Mouse (Mus musculus): ENCODE data around the gene Spsb4.

The Spsb4 gene

DNA sequence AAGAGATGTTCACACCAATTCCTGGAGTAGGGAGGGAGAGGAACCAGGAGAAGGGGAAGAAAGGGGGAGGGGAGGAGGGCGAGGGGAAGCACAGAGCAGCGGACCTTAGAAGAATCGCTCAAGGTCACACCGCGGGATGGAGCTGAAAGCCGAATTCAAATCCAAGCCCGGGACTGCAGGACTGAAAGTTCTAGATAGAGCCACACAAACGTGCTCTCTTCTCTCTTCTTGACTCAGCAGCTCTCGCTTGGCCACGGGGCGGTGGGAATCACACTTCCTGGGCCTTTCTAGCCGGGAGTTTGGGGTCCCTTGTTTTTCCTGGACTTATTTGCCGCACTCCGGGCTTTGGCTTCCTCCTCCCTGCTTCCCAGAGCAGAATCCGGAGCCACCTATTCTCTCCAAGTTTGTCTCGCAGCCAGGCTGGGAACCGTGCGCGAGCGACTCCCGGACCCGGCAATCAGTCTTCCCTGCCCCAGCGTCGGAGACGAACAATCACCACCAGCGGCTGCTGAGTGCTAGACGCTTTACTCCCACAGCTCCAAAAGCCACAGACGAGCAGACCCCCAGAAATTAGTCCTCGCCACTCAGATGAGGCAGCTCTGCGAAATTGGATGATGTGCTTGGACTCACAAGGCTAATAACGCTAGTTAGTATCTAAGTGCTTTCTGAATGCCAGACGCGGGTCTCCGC is 1.4 kb downstream of the Spsb4 start:
- in situ Hi-C loops (cut with MboI; ENCODE audit: low sequenced_read_pairs), result no loop called here

DNA sequence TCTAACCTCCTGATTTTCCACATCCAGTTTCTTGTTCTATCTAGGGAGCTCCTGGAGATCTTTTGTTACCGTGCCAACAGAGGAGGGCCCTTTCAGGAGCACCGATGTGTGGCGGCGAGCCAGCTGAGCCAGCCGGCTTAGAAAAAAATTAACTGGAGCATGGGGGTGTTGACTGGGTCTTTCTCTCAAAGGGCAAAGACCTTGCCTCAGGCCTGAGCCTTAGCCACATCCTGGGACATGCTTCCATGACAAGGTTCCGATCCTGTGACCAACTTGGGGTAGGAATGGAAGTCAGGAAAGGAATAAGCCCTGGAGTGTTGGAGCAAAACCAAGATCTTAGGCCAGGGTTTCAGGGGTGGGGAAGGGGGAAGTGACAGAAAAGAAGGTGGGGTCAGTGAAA is 2.9 kb downstream of the Spsb4 start:
- in situ Hi-C loops (cut with MboI; ENCODE audit: low sequenced_read_pairs), result no loop called here

DNA sequence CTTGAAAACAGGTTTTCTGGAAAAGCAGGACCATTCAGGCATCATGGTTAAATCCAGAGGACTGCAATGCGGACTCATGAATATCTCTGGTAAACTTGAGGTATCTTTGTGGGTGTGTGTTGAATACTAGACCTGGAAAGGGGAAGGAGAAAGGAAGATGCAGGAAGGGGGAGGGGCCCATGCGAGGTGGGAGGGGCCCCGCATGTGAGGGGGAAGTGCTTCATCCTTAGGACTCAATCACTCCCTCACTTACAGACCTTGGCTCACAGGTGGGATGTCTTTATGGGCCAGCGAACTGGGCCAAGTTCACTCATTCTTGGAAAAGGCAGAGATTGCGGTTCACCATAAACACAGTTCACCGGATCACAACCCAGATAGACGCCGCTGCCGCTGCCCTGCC is 4.9 kb downstream of the Spsb4 start:
- in situ Hi-C loops (cut with MboI; ENCODE audit: low sequenced_read_pairs), result no loop called here

DNA sequence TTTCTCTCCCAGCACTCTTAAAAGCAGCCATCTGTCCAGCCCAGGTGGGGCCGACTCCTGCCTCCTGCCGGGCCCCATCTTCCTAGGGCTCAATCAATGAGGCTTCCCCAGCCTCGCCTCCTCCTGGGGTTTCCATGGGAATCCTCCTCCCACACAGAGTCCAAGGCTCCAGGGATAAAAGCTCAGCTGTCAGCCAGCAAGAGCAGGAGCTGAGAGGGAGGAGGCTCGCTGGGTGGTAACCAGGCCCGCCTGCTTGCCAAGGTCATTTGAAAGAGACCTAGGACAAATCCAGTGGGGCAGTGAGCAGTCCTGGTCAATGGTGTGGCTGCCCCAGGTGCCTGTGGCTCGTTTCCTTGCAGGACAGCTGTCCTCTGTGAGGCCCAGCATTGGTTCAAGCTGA is 5.5 kb downstream of the Spsb4 start:
- in situ Hi-C loops (cut with MboI; ENCODE audit: low sequenced_read_pairs), result no loop called here

DNA sequence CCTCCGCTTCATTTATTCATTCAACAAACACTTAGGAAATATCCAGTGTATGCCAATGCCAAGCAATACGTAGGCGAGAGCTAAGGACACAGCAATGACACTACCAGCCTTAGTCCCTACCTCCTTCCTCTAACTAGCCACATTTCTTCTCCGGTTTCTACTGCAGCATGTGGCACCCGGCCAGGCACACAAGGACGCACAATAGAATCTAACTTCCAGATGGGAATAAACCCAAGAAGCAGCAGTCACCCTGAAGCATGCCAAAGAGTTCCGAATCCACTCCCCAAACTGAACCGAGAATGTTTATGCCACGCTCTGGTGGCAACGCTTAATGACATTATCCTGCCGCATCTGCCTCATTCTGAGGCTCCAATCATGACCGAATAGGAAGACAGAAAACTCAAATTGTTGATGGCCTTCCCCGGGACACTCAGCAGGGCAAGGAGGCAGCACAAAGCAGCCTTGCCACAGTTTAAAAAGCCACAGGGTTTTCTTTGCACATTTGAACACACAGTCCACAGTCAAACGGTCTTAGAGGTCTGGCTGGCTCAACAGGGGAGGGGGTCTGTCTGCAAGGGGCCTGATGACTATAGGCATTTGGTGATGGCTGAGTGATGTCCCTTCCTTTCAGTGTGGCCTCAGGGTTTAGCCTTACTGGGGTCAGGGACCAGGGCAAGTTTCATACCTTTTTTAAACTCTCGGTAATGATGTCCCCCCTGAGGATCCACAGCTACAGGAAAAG is 7.0 kb downstream of the Spsb4 start:
- in situ Hi-C loops (cut with MboI; ENCODE audit: low sequenced_read_pairs), result no loop called here

DNA sequence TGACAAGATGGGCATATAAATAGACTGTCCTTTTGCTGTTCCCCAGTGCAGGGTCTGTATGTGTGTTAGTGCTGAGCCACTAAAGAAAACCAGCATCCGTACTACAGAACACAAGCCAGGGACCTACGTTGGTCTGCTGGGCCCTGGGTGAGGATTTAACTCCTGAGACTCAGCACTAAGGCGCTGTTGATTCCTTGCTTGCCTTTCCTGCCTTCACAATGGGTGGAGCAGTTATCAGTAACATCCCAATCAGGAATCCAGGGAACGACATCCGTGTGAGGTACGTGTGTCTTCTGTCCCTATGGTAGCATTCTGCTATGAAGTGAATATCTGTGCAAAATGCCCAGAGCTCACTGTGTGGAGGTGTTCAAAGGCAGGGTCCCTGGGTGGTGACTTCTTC is 8.2 kb downstream of the Spsb4 start:
- in situ Hi-C loops (cut with MboI; ENCODE audit: low sequenced_read_pairs), result no loop called here

DNA sequence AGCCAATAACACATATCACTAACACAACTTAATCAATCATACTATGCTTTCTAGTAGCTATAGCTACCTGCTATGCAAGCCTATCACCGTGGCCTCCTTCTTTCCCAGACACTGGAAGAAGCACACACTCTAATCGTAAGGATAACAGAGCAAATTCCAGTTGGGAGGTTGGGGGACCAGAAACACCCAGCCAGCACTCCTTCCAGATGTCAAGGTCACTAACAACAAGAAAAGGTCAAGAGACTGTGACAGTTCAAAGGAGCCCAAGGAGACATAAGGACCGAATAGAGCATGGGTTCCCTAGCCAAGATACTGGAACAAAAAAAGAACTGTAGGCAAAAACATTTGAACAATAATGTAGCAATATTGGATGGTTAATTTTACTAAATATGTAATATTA is 13.9 kb downstream of the Spsb4 start:
- in situ Hi-C loops (cut with MboI; ENCODE audit: low sequenced_read_pairs), result no loop called here

DNA sequence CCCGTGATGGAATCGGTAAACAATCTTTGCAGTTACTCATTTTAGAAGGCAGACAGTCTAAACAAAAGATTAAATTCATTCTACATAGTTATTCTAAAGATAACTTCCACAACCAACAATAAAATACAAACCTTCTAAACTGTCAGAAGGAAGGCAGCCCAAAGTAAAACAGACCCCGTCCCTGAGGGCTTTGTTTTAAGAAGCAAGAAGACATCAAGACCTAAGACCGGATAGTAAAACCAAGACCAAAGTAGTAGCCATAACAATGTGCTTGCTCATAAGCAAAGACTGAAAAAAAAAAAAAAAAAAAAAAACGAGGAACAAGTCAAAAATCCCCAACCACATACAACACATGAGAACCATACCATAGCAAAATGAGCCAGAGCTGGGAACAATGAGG is 15.5 kb downstream of the Spsb4 start:
- in situ Hi-C loops (cut with MboI; ENCODE audit: low sequenced_read_pairs), result no loop called here

DNA sequence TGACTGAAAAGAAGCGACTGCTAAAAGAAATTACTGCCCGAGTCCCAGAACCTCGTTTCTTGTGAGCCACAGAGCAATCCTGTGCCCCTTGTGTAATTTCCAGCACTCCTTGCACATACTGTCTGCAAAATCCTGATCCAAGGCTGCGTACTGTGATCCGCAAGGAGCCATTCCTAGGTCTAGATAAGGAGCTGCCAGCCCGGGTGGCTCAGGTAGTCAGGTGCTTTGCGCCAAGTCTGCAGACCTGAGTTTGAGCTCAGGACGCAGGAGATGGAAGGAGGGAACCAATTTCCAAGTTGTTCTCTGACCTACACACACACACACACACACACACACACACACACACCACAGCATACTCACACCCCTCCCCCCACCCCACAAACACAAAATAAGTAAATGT is 16.0 kb downstream of the Spsb4 start:
- in situ Hi-C loops (cut with MboI; ENCODE audit: low sequenced_read_pairs), result no loop called here

DNA sequence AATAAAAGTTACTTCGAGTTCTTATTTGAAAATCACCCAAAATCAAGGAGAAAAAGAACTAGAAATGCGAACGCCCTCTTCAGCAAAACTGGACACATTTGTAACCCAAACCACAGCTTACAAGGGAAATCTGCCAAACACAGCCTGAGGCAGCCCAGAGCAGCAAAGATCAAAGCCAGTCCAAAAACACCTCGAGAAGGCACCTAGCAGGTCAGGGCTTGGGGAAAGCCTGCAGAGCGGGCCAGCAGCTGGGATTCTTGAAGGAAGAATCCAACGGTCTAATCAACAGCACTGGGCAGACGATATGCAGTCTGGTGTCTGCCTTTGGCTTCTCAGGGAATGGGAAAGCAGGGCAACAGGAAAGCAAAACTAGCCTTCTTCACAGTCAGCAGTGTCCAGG is 16.6 kb downstream of the Spsb4 start:
- in situ Hi-C loops (cut with MboI; ENCODE audit: low sequenced_read_pairs), result no loop called here

DNA sequence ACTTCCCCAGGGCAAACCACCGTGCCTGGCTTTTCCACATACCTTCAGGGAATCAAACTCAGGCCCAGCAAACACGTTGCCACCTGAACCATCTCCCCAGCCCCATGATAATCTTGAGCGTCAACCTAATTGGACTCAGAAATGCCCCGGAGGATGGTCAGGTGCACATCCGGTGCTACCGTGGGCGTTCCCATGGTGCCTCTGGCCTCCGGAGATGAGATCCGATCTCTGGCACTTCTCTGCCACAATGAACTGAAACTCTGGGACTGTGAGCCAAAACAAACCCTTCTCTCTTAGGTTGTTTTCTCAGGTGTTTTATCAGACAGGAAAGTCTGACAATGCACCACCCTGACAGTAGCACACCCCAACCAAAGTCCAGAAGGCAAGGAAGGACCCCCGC is 17.2 kb downstream of the Spsb4 start:
- in situ Hi-C loops (cut with MboI; ENCODE audit: low sequenced_read_pairs), result no loop called here

DNA sequence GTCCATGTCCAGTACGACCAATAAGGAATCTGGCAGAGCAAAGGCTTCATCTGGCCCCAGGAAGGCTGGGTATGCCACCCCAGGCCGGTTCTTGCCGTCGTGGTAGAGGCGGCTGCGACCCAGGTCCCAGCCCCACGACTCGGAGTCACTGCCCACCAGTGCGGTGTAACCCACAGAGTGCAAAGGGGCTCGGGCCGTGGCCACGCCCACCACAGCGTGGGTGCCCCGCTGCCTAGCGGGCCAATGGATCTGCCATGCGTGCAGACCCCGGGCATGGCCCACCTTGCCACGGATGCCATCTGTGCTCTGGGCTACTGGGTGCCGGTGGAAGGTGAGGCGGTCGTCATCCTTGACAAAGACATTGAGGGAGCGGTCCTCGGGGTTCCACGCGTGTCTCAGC is 22.9 kb downstream of the Spsb4 start:
- in situ Hi-C loops (cut with MboI; ENCODE audit: low sequenced_read_pairs), result no loop called here

DNA sequence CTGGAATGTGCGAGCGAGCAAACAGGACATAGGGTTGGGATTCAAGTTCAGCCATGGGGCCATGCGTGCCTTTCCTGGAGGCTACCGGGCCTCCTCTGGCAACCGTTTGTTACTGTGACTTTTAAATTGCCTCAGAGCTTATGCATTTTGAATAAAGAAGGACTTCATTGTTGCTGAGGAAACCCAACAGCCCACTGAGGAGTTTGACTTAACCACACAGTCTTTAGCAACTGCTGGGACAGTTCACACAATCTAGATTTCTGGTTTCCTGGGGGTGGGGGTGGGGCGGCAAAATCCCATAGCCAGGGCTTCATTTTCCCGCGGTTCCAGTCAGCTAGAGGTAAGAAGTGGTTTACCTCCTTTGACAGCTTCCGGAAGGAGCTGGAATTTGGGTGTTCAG is 23.9 kb downstream of the Spsb4 start:
- in situ Hi-C loops (cut with MboI; ENCODE audit: low sequenced_read_pairs), result no loop called here

DNA sequence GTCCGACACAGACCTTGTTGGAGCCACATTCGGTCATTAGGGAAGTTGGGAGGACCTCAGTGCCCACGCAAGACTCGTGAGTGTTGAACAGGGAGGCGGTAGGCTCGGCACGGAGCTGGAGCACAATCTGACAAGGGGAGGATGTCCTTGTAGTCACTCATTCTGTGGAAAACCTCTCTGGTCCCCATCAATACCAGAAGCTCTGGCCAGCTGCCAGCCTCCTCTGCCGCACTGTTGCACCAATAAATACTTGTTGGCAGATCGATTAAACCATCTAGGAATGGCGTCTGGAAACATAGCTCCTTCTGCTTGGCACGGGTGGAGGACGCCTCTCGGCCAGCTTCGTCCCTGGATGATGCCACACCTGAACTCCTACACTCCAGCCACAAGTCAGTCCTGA is 27.5 kb downstream of the Spsb4 start:
- in situ Hi-C loops (cut with MboI; ENCODE audit: low sequenced_read_pairs), result no loop called here

DNA sequence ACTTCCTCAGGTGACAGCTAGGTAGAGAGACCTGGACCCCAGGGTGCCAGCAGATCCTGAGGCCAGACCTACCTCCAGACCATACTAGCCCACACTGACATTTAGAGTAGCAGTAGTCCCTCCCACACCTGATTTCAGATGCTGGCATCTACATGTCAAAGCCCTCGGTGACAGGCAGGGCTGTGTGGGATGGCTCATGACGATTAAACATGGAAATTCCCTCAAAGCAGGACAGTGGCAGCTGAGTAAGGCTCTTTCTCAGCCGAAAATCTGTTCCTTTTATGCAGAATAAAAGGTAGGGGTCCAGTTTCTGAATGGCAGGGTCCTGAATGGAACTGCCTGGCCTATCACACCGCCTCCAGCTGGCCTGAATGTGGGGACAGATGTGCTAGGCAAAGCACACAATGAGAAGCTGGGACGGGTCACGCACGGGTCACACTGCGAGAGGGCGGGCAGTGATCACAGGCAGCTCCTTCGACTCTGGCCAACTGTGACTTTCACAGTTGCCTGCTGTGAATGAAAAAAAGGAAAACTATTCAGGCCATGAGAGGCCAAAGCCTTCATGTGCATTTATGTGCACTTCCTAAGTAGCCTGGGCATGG is 29.2 kb downstream of the Spsb4 start:
- in situ Hi-C loops (cut with MboI; ENCODE audit: low sequenced_read_pairs), result no loop called here

DNA sequence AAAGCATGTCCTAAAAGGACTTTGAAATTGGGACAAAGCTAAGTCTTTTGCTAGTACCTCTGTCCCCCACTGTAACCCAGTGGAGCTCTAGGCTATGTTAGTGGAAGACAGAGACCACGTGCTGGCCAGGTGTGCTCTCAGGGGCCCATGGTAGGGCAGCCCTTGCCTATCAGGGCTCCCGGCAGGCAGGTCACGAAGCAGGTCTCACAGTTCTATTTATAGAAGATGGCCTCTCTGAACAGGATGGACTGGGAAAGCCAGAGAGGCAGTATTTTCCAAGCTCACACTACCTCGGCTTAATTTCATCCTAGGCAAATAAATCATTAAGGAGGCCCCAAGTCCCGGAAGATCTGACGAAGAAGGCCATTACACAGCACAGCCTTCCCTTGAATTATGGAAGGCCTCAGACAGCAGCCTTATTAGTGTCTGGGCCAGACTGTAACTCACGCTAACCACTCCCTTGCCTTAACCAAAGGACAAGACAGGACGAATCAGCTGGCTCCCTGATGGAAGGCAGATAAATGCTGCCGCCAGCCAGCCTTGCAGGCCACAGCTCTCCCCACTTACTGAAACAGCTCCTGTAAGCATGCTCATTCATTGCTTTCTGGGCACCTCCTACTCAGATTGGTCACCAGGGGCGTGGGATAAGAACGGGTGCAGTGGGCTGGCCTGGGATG is 31.7 kb downstream of the Spsb4 start:
- in situ Hi-C loops (cut with MboI; ENCODE audit: low sequenced_read_pairs), result no loop called here

DNA sequence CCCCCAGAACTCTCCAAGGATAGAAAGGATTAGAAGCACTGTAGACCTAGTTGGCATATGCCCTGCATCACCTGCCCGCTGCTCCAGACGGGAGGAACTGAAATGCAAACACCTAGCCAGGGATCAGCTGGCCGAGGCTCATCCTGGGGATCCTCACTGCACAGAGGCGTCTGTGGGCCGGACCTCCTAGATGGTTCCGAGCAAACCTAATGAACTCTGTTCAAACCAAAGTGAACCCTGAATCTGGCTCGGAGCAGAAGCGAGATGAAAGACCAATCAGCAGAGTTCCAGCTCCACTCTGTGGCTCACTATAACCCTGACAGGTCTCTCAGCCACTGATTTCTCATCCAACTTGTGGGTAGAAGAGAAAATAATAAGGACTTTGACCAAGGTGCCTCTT is 34.6 kb downstream of the Spsb4 start:
- in situ Hi-C loops (cut with MboI; ENCODE audit: low sequenced_read_pairs), result no loop called here

DNA sequence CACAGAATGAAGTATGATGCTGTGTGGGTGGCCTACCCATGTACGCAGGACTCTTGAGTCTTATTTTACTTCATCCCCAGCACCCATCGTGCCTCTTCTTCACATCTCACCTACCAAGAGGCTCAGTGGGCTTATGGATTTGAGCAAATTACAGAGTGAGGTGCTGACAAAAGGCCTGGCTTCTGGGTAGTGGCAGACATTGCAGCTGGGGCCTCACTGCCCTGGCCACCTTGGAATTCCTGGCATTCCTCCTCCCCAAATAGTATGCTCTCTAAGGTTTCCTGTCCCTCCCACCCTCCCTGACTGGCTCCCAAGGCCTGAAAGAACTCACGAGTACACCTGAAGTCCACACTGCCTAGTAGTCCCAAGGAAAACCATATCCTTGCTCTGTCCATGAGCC is 35.7 kb downstream of the Spsb4 start:
- in situ Hi-C loops (cut with MboI; ENCODE audit: low sequenced_read_pairs), result no loop called here

DNA sequence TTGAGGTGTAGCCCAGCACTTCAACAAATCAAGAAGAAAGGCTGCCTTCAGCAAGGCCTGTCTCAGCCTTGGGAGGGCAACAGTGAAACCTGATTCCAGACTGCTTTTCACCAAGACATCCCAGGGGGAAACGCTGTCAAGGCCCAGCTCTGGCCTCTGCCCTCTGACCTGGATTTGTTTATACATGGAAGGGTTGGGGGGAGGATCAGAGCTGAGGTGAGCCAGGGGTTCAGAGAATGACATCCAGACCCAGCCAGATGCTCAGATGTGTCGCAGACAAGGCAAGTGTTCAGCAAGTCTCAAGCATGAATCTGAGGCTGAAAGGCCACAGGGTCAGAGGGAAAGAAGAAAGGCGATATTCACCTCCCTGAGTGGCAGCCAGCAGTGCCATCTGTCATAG is 36.3 kb downstream of the Spsb4 start:
- in situ Hi-C loops (cut with MboI; ENCODE audit: low sequenced_read_pairs), result no loop called here

DNA sequence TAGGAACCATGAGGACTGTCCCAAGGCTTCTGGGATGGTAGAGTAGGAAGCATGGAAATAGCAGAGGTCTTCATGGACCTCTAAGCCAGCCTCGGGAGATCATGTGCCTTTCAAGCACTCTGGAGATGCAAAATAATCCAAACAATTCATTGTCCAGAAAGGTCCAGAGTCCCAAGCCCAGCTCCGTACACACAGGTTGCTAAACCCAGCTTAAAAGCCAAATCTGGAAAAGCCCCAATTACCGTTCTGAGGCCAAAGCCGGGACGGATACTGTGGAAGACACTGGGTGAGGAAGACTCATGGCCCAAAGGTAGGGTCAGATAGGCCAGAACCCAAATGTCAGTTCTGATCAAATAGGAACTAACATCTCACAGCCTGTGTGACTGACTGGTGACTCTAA is 36.8 kb downstream of the Spsb4 start:
- in situ Hi-C loops (cut with MboI; ENCODE audit: low sequenced_read_pairs), result no loop called here

DNA sequence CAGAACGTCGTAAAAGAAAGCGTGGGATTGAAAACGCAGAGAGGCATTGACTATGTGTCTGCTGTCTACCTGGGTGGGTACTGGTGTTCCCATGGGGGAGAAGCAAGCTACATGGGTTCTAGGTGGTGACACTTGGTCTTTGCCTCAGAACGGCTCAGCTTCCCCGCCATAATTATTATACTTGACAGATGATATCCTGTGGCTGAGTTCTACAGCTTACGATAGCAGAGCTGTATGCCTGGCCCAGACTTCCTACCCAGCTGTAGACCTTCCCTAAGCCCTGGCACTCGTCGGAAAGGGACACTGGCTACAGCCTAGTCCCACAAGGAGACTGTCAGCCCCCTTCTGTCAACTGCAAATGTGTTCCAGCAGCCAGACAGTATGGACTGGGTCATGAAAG is 37.5 kb downstream of the Spsb4 start:
- in situ Hi-C loops (cut with MboI; ENCODE audit: low sequenced_read_pairs), result no loop called here
